Mouse (Mus musculus): Measurements from ENCODE around the gene Itpr3. TPM values are rescaled to one million over a fixed set of nuclear protein-coding genes. Genes with fewer than 3 reads are reported as not detected.

Gene Itpr3
- polyA plus RNA-seq (2014; fragmentation: Illumina TruSeq; extraction: RNeasy Lipid Tissue Mini Kit (QIAGEN cat#74804); ENCODE audit: insufficient read depth, low read depth, low replicate concordance) = 5.3 TPM

DNA sequence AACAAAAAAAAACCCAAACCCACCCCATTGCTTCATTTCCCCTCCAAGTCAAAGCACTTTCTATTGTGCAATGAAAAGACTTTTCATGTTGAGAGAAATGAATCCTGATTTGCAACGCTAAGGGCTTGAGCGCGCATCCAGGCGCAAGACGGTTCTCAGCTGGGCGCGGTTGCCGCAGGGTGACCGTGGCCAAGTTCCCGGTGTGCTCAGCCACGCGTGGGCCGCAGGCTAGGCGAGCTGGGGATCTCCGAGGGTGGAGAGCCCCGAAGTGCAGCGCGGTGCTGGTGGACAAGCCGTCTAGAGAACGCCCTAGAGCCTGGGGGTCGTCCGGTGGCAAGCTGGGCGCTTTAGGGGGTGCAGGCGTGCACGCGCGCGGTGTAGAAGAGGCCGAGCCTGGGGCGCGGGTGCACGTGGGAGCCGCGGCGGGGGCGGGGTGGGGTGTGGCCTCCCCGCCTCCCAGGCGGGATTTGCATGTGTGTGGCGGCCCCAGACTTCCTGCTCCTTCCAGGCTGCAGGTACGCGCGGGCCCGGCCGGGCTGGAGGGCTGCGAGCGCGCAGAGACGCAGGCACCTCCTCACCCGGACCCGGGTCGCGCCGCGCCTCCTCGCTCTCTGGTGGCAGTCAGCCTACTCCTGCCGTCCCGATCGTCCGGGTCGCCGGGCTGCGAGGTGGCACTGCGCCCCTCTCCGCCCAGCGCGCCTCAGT, at the start of gene Itpr3:
Itpr3 (plus strand) TSS at position 493 of the 705 bp plus-strand sequence.

GRCm38 (mm10) chr17:27028909-27029308, 28.2 kb upstream of the Itpr3 start, which contains the start of gene Bak1:
TSS of gene Bak1 (minus strand) at chr17:27029009.

GRCm38 (mm10) chr17:27133551-27134141, 76.5 kb downstream of the Itpr3 start, which contains the start of gene Uqcc2:
TSS of gene Uqcc2 (minus strand) at chr17:27133916.

DNA sequence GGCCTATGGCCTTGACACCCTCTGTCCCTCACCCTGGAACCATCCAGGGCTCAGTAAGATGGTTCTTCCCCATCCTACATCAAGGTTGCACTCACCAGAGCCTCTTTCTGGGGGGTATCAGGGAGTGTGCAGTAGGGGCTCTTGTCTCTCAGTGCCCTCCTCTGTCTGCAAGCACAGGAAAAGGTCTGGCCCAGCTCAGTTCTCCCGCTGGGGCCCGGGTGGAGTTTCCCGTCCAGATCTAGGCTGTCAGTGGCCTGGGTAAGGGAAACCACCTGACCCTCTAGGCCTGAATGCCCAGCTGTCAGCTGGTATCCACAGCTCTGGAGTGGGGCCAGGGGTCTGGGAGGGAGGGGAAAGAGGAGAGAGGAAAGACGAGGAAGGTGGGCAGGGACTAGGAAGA, 110.4 kb downstream of the Itpr3 start, which contains the start of gene Ip6k3:
Ip6k3 (minus strand) TSS at position 251 of the 400 bp plus-strand sequence.

Other genes with a start within 250 kb of the Itpr3 start
- gene Nkx2-5, start 212.3 kb upstream of the Itpr3 start, polyA plus RNA-seq (2014; fragmentation: Illumina TruSeq; extraction: RNeasy Lipid Tissue Mini Kit (QIAGEN cat#74804); ENCODE audit: insufficient read depth, low read depth, low replicate concordance) = 0.35 TPM
- 0.82 TPM for gene Kifc5b, start 140.2 kb upstream of the Itpr3 start, polyA plus RNA-seq (2014; fragmentation: Illumina TruSeq; extraction: RNeasy Lipid Tissue Mini Kit (QIAGEN cat#74804); ENCODE audit: insufficient read depth, low read depth, low replicate concordance)
- gene Phf1, start 124.3 kb upstream of the Itpr3 start, polyA plus RNA-seq (2014; fragmentation: Illumina TruSeq; extraction: RNeasy Lipid Tissue Mini Kit (QIAGEN cat#74804); ENCODE audit: insufficient read depth, low read depth, low replicate concordance) = 49.2 TPM
- 116 TPM for gene Cuta, start 117.7 kb upstream of the Itpr3 start, polyA plus RNA-seq (2014; fragmentation: Illumina TruSeq; extraction: RNeasy Lipid Tissue Mini Kit (QIAGEN cat#74804); ENCODE audit: insufficient read depth, low read depth, low replicate concordance)
- gene Syngap1, start 116.1 kb upstream of the Itpr3 start, polyA plus RNA-seq (2014; fragmentation: Illumina TruSeq; extraction: RNeasy Lipid Tissue Mini Kit (QIAGEN cat#74804); ENCODE audit: insufficient read depth, low read depth, low replicate concordance) = 3.4 TPM
- gene Zbtb9, start 84.1 kb upstream of the Itpr3 start, polyA plus RNA-seq (2014; fragmentation: Illumina TruSeq; extraction: RNeasy Lipid Tissue Mini Kit (QIAGEN cat#74804); ENCODE audit: insufficient read depth, low read depth, low replicate concordance) = 5.6 TPM
- 17.6 TPM for gene Bak1, start 28.3 kb upstream of the Itpr3 start, polyA plus RNA-seq (2014; fragmentation: Illumina TruSeq; extraction: RNeasy Lipid Tissue Mini Kit (QIAGEN cat#74804); ENCODE audit: insufficient read depth, low read depth, low replicate concordance)
- gene Uqcc2, start 76.6 kb downstream of the Itpr3 start, polyA plus RNA-seq (2014; fragmentation: Illumina TruSeq; extraction: RNeasy Lipid Tissue Mini Kit (QIAGEN cat#74804); ENCODE audit: insufficient read depth, low read depth, low replicate concordance) = 204 TPM
- 1.3 TPM for gene Ip6k3, start 110.5 kb downstream of the Itpr3 start, polyA plus RNA-seq (2014; fragmentation: Illumina TruSeq; extraction: RNeasy Lipid Tissue Mini Kit (QIAGEN cat#74804); ENCODE audit: insufficient read depth, low read depth, low replicate concordance)
- 37.2 TPM for gene Lemd2, start 147.2 kb downstream of the Itpr3 start, polyA plus RNA-seq (2014; fragmentation: Illumina TruSeq; extraction: RNeasy Lipid Tissue Mini Kit (QIAGEN cat#74804); ENCODE audit: insufficient read depth, low read depth, low replicate concordance)